Mouse (Mus musculus) neural tube, embryonic 12.5 days (tissue): ENCODE data around the gene Rab42. TPM values are rescaled to one million over a fixed set of nuclear protein-coding genes. Genes with fewer than 3 reads are reported as not detected.
"Not testable (repeated sequence)": the region's sequence is repeated elsewhere in the genome, so short reads cannot be mapped to it uniquely, and the experiment has no call there.

Experiments used
- ATAC-seq: fragments of 200-750 bp; cut with Nextera tagmentation; 2 replicates; pipeline ENCODE4 v1.8.0; 2017; ENCODE audit warnings: low read depth, mild to moderate bottlenecking, moderate TSS enrichment, moderate library complexity; ENCODE audit not compliant: low FRiP score
- H3K27ac ChIP-seq: fragments of 300-500 bp; sonication (generic); 2 replicates; pipeline ENCODE4 v1.5.1; 2016
- H3K27me3 ChIP-seq: fragments of 300-500 bp; sonication (generic); replicated peaks from 2 replicates; pipeline ENCODE4 v1.6.1; 2016; ENCODE audit warnings: mild to moderate bottlenecking
- H3K36me3 ChIP-seq: fragments of 300-500 bp; sonication (generic); 2 replicates; pipeline ENCODE4 v1.6.1; 2016; ENCODE audit warnings: mild to moderate bottlenecking
- H3K4me1 ChIP-seq: fragments of 300-500 bp; sonication (generic); 2 replicates; pipeline ENCODE4 v1.6.1; 2016
- H3K4me2 ChIP-seq: fragments of 300-500 bp; sonication (generic); replicated peaks from 2 replicates; pipeline ENCODE4 v1.6.1; 2016; ENCODE audit warnings: mild to moderate bottlenecking
- H3K4me3 ChIP-seq: fragments of 300-500 bp; sonication (generic); 2 replicates; pipeline ENCODE4 v1.5.1; 2016
- H3K9ac ChIP-seq: fragments of 300-500 bp; sonication (generic); 2 replicates; pipeline ENCODE4 v1.6.1; 2016; ENCODE audit warnings: mild to moderate bottlenecking
- H3K9me3 ChIP-seq: fragments of 300-500 bp; sonication (generic); 2 replicates; pipeline ENCODE4 v1.6.1; 2016; ENCODE audit warnings: mild to moderate bottlenecking
- whole genome bisulfite sequencing: fragments of 180-500 bp; shearing (Covaris S2); methylation state at CpG from one replicate; pipeline ENCODE4 v1.1.7; 2016; 5-methylcytosine and 5-hydroxymethylcytosine counted together
- polyA plus RNA-seq: library from polyadenylated mRNA; unstranded; fragments of >200 nt; fragmentation: Nextera tagmentation; extraction: Ambion mirVana; gene quantifications from 2 replicates; pipeline ENCODE4 v1.2.1, GENCODE M21; 2016

Rab42 gene
- polyA plus RNA-seq, 1 experiment from 2014 or later, result 1.2 TPM

DNA sequence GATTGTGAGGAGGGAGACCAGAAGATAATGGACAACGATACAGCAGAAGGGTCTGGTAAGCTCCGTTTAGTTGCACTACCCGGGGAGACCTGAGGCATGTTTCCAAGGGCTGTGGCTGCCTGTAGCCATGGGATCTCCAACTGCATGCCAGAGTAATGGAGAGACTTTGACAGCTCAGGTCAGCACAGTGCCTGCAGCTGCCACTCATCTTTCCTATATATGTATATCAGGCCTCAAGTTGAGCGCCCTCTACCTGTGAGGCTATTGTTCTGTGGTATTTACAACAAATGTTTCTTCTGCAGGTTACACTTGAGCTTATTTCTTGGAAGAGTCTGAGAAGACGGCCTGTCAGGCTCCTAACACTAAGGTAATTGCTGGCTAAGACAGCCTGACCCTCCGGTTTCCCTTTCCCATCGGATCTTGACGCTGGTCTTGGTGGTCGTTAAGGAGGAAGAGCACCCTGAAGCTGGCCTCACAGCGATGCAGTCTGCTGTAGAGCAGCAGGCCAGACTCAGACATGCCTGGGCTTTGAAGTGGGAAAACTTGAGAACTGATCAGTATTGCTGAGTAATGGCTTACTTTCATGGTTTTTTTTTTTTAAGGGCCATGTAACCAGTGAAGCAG lies 6.8 kb upstream of the Rab42 start:
- H3K4me3 ChIP-seq, result peak overlapping the region; percentile 78
- peak overlapping the region; percentile 83 for H3K9ac ChIP-seq
- 28% methylated on average over 10 of the region's 10 CpGs for WGBS
- H3K4me2 ChIP-seq, result peak overlapping the region; percentile 73
- H3K4me1 ChIP-seq, result peaks cover 13% of the 10 kb centered on the region; the same call in 1 of the 2 replicates
- H3K27me3 ChIP-seq, result no peaks in the 10 kb centered on the region
- no peaks in the 10 kb centered on the region for H3K9me3 ChIP-seq
- peaks cover 41% of the 10 kb centered on the region for H3K36me3 ChIP-seq
- no peak overlapping the region for H3K27ac ChIP-seq
- no peak for ATAC-seq

DNA sequence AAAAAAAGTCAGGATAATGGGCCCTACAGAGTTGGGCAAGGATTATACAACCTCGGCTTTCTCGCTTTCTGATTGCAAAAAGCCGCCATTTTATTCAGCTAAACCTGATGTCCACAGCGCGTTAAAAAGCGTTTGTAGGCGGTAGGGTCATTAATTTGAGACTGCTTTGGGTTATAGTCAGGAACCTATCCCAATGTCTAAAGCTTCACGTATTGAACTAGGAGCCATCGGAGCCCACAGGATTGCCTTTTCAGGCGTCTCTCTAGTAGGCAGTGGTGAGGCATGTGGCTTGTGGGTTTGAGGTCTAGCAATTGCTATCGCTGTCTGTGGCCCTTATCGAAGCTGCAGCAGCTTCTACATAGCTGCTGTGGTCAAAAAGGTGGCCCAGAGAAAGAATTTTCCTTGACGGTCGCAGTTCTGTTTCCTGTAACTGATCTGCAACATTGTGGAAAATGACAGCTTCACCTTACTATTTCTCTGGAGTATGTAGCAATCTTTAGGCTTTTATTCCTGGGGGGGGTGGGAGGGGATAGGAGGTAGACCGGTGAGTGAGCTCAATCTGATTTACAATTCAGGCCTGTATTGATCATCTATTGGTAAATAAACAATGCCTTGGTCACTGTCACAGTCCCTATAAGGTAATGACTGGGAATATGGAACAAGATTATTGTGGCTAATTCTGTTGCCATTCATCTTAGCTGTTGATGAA lies 6.1 kb upstream of the Rab42 start:
- H3K4me2 ChIP-seq, result peak overlapping the region; percentile 73
- H3K27me3 ChIP-seq, result no peaks in the 10 kb centered on the region
- H3K36me3 ChIP-seq, result peaks cover 41% of the 10 kb centered on the region
- peaks cover 13% of the 10 kb centered on the region; the same call in 1 of the 2 replicates for H3K4me1 ChIP-seq
- no peaks in the 10 kb centered on the region for H3K9me3 ChIP-seq
- WGBS, result 1% methylated on average over 15 of the region's 15 CpGs
- ATAC-seq, result peak; percentile 25; the same call in 1 of the 2 replicates
- peak overlapping the region; percentile 83 for H3K9ac ChIP-seq
- H3K4me3 ChIP-seq, result peak overlapping the region; percentile 78
- H3K27ac ChIP-seq, result peak overlapping the region; percentile 75; the same call in 1 of the 2 replicates

DNA sequence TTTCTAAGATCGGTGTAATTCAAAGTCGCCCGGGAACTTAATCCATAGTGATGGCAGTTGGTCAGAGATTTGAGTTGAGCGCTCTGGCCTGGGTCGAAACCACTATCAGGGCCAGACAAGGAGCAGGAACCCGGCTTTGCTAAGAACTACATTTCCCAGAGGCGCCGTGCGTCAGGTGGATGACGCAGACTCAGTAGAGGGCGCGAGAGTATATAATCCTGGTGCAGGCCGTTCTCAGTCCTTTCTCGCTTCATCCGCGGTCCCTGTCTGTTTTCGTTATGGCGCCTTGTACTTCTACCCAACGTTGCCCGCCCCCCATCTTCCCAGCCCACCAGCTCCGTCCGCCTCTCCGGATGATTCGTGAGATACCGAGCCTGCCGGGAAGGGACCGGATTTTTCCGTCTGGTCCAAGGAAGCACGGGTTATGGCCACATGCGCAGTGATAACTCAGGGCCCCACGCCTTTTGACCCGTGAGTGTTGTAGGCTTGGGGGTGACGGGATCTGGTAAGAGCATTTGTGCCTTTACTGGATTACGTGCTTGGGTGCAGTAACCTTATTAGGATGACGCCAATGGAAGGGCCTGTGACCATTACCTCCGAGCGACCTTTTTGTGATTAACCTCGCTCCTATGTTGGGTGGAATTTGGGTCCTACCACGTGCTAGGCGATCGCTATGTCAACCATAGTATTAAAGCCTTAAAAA lies 5.4 kb upstream of the Rab42 start:
- H3K27ac ChIP-seq, result peak overlapping the region; percentile 75
- peak overlapping the region; percentile 78 for H3K4me3 ChIP-seq
- H3K4me2 ChIP-seq, result peak overlapping the region; percentile 73
- H3K36me3 ChIP-seq, result peaks cover 34% of the 10 kb centered on the region
- H3K27me3 ChIP-seq, result no peaks in the 10 kb centered on the region
- no peaks in the 10 kb centered on the region for H3K9me3 ChIP-seq
- H3K4me1 ChIP-seq, result peaks cover 13% of the 10 kb centered on the region; the same call in 1 of the 2 replicates
- 2% methylated on average over 41 of the region's 41 CpGs for WGBS
- ATAC-seq, result peak; percentile 88
- H3K9ac ChIP-seq, result peak overlapping the region; percentile 83

DNA sequence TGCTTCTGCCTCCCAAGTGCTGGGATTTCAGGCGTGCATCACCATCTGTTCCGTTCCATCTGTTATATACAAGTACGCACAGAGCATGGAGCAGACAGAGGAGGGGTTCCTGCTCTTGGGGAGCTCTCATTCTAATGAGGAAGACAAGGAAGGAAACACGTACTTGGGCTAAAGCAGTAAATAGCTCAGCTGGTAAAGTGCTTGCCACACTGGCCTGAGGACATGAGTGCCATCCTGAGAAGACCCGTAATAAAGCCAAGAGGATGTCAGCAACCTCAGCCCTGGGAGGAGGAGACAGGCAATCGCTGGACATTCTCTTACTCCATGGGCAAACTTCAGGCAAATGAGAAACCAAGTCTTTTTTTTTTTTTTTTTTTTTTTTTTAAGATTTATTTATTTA lies 2.8 kb upstream of the Rab42 start:
- no peaks in the 10 kb centered on the region for H3K27me3 ChIP-seq
- H3K4me2 ChIP-seq, result no peak overlapping the region
- WGBS, result 78% methylated on average over 6 of the region's 6 CpGs
- H3K4me1 ChIP-seq, result peaks cover 18% of the 10 kb centered on the region
- no peak for ATAC-seq
- H3K36me3 ChIP-seq, result peaks cover 10% of the 10 kb centered on the region
- H3K4me3 ChIP-seq, result no peak overlapping the region
- H3K9ac ChIP-seq, result no peak overlapping the region
- H3K9me3 ChIP-seq, result no peaks in the 10 kb centered on the region
- H3K27ac ChIP-seq, result no peak overlapping the region

DNA sequence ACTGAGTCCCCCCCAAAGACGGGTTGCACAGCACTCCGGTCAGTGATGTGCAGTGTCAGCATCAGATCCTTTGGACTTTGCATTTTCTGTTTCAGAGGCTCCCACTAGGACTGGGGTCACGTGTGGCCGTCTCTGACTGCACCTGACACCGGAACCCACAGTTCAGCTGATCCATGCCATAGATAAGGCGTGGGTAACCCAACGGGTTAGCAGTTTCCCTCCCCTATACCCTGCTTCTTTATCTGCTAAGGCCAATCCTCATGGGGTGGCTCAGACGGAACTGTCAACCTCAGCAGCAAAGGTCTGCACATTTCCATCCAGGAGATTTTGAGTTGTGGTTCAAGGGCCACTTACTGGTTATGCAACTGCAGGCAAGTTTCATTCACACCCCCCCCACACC lies 2.1 kb upstream of the Rab42 start:
- H3K9ac ChIP-seq, result no peak overlapping the region
- H3K27me3 ChIP-seq, result no peaks in the 10 kb centered on the region
- no peak overlapping the region for H3K27ac ChIP-seq
- H3K4me2 ChIP-seq, result no peak overlapping the region
- H3K4me1 ChIP-seq, result peaks cover 15% of the 10 kb centered on the region
- WGBS, result 87% methylated on average over 8 of the region's 8 CpGs
- no peaks in the 10 kb centered on the region for H3K9me3 ChIP-seq
- no peak for ATAC-seq
- no peak overlapping the region for H3K4me3 ChIP-seq
- H3K36me3 ChIP-seq, result peaks cover 3% of the 10 kb centered on the region

DNA sequence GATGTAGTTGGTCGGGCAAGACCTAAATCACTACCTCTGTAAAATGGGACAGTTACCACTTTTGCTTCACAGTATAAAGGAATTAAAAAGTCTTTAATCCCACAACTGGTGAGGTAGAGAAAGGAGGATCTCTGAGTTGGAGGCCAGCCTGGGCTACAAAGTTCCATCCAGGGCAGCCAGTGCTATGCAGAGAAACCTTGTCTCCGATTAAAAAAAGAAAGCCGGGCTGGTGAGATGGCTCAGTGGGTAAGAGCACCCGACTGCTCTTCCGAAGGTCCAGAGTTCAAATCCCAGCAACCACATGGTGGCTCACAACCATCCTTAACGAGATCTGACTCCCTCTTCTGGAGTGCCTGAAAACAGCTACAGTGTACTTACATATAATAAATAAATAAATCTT lies 299 bp upstream of the Rab42 start:
- Histone ChIP-seq H3K4me2 (peak overlapping the region; percentile 75), H3K4me3 (peak overlapping the region; percentile 39), H3K9ac (peak overlapping the region; percentile 49; the same call in 1 of the 2 replicates)
- H3K27me3 ChIP-seq, H3K9me3 ChIP-seq, H3K27ac ChIP-seq, ATAC-seq, H3K4me1 ChIP-seq, H3K36me3 ChIP-seq: not testable (repeated sequence)
- 49% methylated on average over 6 of the region's 6 CpGs for WGBS

DNA sequence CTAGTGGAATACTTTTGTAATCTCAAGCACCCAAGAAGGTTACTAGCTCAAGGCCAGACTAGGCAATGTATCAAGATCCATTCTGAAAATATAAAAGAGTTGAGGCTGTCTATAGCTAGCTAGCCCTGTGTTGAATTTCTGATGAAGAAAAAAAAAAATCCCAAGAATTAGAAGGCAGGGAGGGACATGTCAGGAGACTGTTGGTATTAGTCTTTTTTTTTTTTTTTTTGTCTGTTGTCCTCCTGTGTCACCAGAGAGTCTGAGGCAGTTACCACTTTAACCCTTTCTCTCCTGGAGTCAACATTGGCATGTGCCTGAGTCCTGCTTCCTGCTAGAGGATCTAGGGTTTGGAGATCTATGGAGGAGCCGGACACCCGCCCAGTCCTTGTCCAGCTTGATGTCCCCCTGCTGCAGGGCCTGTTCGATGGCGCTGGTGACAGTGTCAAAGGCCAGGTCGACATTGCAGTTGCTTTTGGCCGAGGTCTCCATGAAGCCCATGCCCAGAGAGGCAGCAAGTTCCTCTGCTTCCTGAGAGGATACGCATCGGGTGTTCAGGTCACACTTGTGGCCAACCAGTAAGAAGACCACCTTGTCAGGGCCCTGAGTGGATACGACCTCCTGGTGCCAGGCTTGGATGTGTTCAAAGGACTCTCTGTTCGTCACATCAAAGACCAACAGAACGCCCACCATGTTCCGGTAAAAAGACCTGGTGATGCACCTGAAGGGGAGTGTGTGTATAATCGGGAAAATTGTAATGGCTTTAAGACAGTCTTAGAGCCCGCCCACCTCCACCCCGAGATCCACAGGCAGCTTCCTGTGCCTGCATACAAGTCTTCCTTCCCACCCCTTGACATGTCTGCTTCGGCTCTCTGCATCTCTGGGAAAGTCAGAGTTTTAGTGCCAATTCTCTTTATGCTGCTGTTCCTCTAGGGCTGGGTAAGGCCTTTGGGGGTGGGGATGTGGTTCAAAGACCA lies 933 bp downstream of the Rab42 start:
- Histone ChIP-seq H3K36me3 (no peaks in the 10 kb centered on the region), H3K4me1 (peaks cover 5% of the 10 kb centered on the region), H3K9me3 (no peaks in the 10 kb centered on the region), H3K27ac (no peak overlapping the region), H3K27me3 (no peaks in the 10 kb centered on the region), H3K4me3 (peak overlapping the region; percentile 39; the same call in 1 of the 2 replicates), H3K9ac (peak overlapping the region; percentile 49; the same call in 1 of the 2 replicates), H3K4me2 (peak overlapping the region; percentile 75)
- ATAC-seq, result no peak
- 61% methylated on average over 16 of the region's 16 CpGs for WGBS

DNA sequence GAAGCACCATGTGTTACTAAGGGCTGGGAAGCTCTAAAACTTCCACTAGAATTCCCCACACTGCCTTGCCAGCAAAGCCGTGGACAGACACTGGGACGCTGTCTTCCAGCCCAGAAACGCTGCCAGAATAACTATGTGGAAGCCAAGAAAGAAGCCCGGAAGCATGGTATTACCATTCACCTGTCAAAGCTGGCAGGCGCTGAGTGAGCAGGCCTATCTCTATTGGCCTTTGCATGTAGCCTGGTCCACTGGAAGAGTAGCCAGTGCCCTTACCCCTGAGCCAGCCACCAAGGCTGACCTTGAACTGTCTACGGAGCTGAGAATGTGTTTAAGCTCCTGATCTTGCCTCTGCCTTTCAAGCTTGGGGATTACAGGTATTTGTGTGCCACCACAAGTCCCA lies 1.7 kb downstream of the Rab42 start:
- WGBS, result 90% methylated on average over 6 of the region's 6 CpGs
- no peak for ATAC-seq
- no peaks in the 10 kb centered on the region for H3K9me3 ChIP-seq

DNA sequence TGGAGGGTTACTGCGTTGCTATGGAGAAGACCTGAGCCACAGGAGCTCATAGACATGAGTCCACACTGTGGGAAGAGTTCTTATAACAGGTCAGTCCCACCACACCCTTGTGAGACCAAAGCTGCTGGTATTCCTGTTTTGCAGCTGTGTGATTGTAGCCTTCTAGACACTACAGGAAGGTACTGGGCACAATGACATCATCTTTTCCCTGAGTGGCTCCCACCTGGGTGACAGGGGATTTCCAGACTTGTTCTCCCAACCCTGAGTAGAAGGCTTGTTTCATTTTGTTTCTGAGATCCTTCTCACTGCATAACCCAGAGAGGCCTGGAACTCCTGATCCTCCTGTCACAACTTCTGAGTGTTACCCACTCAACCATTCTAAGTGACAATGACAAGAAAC lies 3.3 kb downstream of the Rab42 start:
- Histone ChIP-seq H3K27me3 (no peaks in the 10 kb centered on the region), H3K27ac (no peak overlapping the region), H3K9me3 (no peaks in the 10 kb centered on the region), H3K36me3 (0 out of 2 replicates have a peak, but pooled peaks cover under 1% of the 10 kb centered on the region), H3K4me2 (no peak overlapping the region), H3K4me1 (peaks cover 5% of the 10 kb centered on the region), H3K4me3 (no peak overlapping the region), H3K9ac (no peak overlapping the region)
- 80% methylated on average over 1 of the region's 1 CpGs for WGBS
- no peak for ATAC-seq

More for the DNA sequence above, 1.7 kb downstream of the Rab42 start:
- no peak overlapping the region for H3K9ac ChIP-seq
- H3K4me2 ChIP-seq, result no peak overlapping the region
- H3K4me1 ChIP-seq, result peaks cover 5% of the 10 kb centered on the region
- no peak overlapping the region for H3K4me3 ChIP-seq
- no peak overlapping the region for H3K27ac ChIP-seq
- H3K36me3 ChIP-seq, result no peaks in the 10 kb centered on the region
- no peaks in the 10 kb centered on the region for H3K27me3 ChIP-seq

DNA sequence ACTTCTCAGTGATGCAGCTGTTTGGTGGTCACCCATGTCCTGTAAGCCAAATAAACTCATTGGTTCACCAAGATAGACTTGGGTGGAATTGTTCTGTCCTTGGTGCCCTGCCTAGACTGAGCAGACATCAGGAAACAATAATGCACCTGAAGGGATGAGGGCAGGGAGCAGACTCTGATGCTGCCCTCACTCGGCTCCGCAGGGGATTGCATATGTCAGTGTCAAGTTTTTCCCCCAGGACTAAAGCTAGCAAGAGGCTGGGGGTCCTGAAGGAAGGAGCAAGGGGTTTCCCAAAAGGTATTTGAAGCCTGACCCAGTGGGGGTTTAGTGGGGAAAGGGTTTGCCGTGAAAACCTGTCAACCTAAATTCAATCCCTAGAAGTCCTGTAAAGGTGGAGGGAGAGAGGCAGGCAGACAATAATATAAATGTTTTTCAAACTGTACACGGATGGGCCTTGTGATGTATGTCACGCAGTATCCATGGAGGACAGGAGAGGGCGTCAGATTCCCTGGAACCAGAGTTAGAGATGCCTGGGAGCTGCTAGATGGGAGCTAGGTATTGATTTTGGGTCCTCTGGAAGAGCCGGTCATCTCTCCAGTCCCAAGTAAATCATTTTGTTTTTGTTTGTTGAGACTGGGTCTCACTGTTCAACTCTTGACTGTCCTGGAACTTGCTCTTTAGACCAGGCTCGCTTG lies 7.3 kb downstream of the Rab42 start:
- Histone ChIP-seq H3K27me3 (no peaks in the 10 kb centered on the region), H3K9me3 (peaks cover 5% of the 10 kb centered on the region), H3K4me1 (no peaks in the 10 kb centered on the region), H3K9ac (no peak overlapping the region), H3K27ac (no peak overlapping the region), H3K36me3 (peaks cover 33% of the 10 kb centered on the region), H3K4me3 (no peak overlapping the region), H3K4me2 (no peak overlapping the region)
- no peak for ATAC-seq
- 49% methylated on average over 8 of the region's 8 CpGs for WGBS

DNA sequence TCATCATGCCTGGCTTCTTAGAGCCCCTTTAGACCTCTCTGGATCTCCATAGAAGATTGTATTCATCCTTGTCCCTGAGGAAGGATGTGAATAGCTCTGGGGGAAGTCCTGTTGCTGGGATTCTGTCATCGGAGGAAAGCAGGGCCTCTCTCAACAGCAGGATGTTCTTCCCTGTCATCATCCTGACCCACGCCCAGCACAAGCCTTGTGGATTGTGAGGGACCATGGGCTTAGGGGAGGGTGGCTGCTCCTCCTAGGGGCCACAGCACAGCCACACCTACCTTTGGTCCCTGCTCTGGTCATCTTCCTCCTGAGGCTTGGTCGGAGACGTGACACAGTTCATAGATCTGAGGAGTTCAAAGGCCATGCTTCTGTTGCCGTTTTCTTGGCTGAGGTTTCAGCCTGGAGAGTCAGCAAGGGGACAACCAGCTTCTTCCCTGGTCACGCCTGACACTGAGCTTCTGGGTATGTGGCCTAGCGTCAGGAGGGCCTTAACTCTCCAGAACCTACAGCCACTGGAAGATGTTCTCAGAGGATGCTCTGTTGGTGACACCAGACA lies 9.4 kb downstream of the Rab42 start:
- H3K9ac ChIP-seq, result peak overlapping the region; percentile 17; the same call in 1 of the 2 replicates
- ATAC-seq, result no peak
- H3K4me1 ChIP-seq, result no peaks in the 10 kb centered on the region
- H3K4me2 ChIP-seq, result no peak overlapping the region
- no peak overlapping the region for H3K4me3 ChIP-seq
- H3K9me3 ChIP-seq, result peaks cover 5% of the 10 kb centered on the region
- H3K27ac ChIP-seq, result no peak overlapping the region
- 92% methylated on average over 7 of the region's 7 CpGs for WGBS
- H3K36me3 ChIP-seq, result peaks cover 48% of the 10 kb centered on the region
- no peaks in the 10 kb centered on the region for H3K27me3 ChIP-seq
